Mouse (Mus musculus) megakaryocyte progenitor cell, adult 5-6 weeks (primary cell): ENCODE measurements around the gene Otulin. TPM values are rescaled to one million over a fixed set of nuclear protein-coding genes. Genes with fewer than 3 reads are reported as not detected.

Experiments
- ATAC-seq: replicated peaks from 2 replicates; pipeline ENCODE4 v1.8.0; 2016; ENCODE audit warnings: mild to moderate bottlenecking, moderate TSS enrichment, inconsistent platforms; ENCODE audit not compliant: poor library complexity
- total RNA-seq, 2 experiments: library from RNA; stranded (forward) in 1 of 2; stranded (reverse) in 1 of 2; fragments of 157-497, 149-512 nt in 1 of 2; fragments of 200-1000 nt in 1 of 2; gene quantifications; 2 replicates each; pipeline versions ENCODE4 v1.2.3 to v1.2.4; 2015 to 2017

Gene Otulin
- total RNA-seq, 2 experiments from 2014 or later = 35.4 to 72.0 TPM

DNA sequence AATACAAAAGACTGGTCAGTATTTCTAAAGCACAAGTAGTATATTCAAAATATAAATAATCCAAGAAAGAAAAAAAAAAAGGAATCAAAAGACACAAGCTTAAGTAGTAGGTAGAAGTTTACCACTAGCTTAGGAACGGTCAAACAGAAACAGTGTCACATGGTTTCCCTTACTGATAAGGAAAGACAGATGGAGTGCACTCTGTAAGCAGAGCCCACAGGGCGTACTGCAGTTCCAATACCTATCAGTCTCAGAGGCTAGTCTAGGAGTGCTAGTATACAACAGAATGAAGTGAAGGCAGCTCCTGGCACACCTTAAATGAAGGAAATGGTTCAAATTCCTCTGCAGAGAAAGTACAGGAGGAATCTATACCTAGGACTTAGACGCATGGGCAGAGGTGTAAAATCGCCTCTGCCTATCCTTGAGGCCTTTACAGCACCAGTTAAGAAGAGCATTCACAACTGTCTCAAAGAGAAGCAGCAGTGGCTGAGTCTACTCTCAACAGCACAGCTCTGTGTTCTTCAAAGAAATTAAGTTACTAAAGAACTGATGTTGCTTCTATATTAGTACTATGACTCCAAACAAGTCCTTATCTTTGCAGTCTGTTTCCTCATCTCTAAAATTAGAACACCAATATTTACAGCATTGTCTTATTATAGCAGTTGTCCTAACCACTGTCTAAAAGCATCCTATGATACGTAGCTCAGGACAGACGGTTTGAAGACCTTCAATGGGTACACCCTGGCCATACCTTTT is 11.5 kb downstream of the Otulin start:
- peak; percentile 79 for ATAC-seq

DNA sequence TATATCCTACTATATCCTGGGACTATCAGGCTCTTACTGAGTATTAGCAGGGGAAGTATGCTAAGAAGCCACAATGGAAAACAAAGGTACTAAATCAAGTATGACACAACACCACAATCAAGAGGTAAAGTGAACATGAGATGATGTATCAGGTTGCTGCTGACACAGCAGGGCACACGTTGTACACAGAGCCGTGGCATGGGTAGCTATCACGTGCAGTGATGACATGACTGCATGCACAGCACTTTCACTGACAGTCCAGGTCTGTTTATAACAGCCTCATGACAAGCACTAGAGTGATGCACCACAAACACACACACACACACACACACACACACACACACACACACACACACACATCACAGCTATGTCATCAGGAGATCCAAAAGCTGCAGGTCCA is 13.3 kb downstream of the Otulin start:
- no peak for ATAC-seq

DNA sequence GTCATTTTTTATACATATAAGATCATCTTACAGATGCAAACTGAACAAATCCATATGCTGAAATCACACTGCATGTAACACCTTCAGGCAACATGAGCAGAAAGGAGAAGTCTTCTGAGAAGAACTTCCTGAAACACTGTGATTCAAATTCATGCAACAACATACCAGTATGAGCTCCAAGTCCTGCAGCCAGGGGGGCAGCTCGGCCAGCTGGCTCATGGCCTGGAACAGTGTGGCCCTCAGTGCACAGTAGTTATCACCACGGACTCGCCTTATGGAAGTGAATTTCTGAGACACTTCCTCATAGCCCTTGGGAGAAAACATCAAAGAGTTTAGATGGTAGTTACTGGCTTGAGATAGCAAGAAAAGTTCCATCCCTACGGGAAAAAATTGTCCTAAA is 14.3 kb downstream of the Otulin start:
- peak; percentile 20; the same call in 1 of the 2 replicates for ATAC-seq

DNA sequence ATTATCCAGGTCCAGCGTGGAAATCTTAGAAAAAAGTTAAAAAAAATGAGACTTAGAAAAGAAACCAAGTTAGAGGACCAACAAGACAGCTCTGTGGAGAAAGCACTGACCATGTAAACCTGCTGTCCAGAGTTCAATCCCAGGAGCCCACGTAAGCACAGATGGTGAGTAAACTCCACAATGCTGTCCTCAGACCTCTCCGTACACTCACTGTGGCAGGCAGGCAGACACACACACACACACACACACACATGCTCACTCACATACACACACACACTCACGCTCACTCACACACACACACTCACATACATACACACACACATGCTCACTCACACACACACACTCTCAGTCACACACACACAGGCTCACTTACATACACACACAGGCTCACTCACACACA is 17.2 kb downstream of the Otulin start:
- no peak for ATAC-seq

DNA sequence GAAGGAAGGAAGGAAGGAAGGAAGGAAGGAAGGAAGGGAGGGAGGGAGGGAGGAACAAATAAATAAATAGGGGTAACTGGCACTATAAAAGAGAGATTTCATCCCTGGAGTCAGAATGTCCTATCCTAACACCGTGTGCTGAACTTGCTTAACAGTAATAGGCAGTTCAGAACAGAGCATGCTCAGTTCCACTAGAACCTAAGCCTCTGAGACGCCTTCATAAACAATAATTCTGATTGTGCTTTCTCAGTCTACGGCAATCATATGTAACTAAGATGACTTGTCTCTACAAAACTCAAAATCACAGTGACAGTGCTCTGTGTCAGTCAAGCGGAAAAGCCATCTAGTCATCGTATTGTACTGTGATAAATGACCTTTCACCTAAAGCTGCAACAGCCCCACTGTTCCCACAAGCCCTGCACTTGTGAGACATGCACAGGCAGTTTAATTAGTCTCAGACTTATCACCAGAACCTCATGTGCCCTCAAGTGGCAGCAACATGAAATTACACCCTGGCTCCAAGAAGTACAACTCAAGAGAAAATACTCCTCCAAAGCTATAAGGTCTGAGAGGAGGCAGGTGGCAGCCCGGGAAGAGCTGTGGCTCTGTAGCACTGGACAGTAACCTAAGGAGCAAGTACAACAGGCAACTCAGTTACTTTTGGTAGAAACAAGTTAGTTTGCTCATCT is 17.8 kb downstream of the Otulin start:
- peak; percentile 87 for ATAC-seq

DNA sequence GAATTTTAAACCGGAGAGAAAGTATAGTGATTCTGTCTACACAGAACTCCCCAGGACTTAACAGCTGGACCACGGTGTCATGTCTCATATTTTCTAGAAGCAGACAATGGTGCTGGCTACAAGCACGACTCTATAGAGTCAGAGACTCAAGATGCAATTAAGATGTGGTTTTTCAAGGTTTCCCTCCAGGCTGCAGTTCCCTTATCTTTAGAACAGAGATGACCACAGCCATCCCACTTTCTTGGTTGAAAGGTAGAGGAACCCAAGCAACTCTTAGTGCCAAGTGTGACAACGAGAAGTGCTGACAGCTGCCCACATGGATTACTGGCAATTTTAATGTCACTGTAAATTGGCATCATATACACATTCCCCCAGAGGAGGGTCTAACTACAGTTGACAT is 20.9 kb downstream of the Otulin start:
- ATAC-seq = peak; percentile 16; the same call in 1 of the 2 replicates

DNA sequence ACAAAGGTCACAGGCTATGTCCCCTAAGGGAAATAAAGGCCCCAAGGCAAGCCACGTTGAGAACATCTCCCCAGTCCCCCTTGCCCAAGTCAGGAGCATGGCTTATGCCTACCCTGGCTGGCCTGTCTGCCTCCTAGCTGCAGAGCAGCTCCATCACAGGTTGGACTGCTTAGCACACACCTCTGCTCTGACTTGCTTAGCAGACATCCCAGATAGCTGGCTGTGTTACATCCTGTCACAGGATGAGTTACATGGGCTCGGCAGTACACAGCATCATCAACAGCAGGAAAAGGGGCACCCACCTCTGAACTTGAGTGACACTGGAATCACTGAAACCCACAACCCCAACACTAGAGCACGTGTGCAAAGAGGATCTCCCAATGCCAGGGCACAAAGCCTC is 25.2 kb downstream of the Otulin start:
- no peak for ATAC-seq

DNA sequence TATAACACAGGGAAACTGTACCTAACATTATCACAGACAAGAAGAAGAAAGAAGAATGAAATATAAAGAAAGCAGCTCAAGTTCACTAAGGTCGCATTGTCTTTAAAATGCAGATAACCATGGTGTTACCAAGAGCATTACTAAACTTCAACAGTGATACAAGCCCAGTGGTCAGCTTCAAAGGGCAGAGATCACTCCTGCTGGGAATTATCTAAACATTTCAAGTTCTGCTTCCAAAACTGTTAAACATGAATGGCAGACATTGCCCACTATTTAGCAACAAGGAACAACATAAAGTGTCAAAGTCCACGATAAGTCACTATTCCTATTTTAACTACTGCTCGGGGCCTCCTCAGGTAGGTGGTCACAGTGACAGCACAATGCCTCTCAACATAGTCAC is 25.9 kb downstream of the Otulin start:
- no peak for ATAC-seq

DNA sequence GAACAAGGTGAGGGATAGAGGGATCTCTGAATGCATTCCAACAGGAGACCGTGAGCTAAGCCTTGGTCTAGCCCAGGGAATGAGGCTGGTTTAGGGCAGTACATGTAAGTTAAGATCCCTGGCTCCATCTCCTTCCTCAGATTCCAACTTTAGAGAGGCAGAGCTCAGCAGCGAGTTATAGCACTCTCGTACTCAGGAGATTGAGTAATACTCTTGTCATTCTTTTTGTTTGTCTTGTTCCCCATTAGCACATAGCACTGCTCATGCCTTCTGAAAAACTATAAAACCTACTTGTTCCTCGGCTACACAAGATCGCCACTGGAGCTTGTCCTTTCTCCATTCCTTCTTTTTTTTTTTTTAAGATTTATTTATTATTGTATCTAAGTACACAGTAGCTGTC is 30.0 kb downstream of the Otulin start:
- ATAC-seq = no peak

DNA sequence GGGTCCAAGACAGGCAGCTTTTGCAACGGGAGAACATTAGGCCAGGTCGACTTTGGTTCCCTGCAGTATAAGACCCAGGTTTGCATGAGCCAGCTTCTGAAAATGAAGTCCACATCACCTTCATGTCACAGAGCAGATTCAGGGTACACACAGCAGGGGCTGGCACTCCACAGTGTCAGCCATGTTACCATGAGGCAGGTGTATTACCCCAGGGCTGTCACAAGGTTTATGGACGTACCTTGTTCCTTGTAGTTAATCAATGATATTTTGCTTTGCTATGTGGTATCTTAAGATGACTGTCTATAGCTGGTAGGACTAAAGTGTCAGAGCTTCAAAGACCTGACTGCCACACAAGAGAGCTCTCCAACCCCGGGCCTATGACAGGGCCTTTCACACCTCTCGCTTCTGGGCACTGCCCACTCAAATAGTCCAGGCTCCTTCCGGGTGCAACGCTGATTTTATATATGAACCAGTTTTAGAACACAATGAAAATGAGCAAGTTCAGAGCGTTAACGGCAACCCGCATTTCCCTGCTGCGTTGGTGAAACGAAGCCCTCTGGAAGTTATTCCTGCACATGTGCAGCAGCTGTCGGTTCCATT is 31.6 kb downstream of the Otulin start:
- no peak for ATAC-seq

DNA sequence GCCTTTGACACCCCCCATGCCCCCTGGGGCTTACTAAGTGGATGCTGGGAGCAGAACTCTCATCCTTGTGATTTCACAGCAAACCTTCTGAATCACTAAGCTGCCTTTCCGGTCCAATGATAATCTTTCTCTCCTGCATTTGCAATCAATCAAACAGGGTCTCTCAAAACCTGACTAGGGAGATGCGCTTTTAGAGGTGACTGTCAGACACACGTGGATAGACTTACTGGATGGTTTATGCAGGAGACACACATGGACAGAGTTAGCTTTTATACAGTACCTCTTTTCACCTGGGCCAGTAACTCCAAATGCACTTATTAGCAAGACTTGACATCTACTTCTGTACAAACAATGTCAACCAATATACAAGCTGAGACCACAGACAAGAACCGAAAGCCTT is 33.0 kb downstream of the Otulin start:
- no peak for ATAC-seq

DNA sequence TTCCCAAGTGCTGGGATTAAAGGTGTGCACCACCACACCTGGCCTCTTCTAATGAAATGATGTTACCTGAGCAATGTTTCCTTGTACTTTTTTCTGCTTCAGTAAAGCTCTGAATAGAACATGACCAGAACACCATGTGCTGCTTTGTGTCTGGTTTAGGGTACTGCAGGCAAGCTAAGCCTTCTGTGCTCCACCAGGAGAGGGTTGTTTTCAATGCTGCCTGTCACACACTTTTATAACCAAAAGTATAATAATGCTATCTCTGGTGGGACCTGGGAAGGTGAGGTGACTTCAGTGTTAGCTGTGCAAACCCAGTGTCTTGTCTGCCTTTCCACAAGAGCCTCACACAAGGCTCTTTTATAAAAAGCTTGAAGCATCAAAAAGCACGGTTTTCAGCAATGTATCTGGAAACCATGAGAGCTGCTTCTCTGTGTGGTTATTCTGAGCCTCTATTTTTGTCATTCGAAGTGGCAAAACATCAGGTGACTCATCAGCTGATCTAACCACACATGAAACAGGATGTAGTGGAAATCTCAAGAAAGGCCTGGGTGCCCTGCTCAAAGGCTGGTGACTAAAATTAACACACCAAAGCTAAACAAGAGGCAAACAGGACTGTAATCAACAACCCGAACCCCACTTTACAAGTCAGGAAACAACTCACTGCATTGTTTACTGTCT is 33.9 kb downstream of the Otulin start:
- peak; percentile 75 for ATAC-seq

DNA sequence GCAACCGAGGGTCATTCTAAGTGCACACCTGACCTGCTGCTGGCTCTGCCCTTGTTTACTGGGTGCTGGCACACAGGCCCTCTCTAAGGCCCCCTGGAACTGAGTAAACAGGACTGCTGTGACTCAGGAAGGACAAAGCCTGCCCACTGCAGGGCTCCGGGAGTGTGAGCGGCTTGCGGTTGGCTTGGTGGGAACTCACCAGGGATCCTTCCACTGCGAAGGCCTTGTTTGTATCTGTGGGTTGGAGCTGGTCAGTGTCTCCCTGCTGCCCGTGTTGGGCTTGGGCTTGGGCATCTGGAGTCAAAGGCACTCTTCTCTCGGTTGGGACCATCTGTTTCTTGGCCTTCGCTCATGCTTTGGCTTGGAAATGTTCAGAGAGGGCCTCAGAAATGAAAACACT is 34.9 kb downstream of the Otulin start:
- ATAC-seq = no peak

DNA sequence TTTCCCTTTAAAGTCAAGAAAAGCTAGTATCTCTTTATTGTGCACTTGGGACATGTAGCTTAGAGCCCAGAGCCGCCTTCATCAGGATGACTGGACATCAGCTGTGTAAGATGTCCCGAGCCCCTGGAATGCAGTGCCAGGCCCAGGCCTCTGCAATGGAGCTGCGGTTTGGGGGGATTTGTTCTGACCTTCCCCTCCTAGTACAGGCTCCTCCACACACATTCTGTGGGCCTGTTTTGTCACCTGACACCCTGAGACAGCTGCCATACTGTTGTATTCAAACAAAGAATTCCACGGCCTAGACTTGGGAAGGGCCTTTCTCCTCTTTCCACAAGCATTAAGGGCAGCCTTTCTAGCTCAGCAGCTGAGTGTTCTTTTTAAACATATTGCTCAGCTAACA is 35.5 kb downstream of the Otulin start:
- ATAC-seq = no peak

DNA sequence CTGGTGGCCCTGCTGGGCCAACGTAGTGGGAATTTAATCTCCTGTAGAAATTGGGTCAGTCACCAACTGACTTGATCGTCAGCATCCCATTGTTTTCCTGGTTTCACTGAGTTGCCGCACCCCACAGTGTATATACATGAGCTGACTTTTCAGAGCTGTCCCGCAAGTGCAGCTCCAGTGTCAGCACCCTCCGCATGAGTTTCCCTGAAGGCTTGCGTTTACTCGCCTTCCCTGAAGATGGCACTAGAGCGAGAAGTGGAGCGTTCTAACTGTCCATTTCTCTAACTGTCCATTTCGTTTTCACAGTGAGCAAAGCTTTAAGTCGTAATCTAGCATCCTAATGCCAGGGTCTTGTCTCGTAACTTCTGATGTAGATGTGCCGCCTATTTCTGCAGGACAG is 36.8 kb downstream of the Otulin start:
- no peak for ATAC-seq

DNA sequence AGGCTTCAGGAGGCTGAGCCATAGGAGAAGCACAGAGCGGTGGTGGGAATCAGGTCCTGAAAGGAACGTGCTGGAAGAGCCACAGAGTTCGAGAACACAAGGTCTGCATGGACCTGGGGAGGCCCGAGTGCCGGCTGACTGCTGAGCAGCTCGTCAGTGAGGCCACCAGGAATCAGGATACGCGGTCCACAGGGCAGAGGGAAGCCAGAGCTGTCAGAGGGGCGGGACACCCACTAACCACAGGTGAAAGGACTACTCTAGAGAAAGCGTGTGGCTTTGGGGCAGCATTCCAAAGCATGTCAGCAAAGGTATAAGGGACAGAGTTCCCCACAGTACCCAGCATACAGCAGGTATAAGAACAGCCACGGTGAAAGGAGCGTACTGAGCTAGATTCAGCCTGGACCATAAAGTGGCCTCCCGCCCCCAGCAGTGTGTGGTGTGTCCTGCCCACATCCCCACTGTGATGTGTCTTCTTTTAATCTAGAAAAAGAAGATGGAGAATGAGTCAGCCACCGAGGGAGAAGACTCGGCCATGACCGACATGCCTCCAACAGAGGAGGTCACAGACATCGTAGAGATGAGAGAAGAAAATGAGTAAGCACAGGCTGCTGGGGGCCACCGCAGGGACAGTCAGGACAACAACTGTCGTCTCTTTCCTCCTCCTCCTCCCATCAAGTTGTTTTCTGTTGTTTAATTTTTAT is 37.7 kb downstream of the Otulin start:
- ATAC-seq = no peak

DNA sequence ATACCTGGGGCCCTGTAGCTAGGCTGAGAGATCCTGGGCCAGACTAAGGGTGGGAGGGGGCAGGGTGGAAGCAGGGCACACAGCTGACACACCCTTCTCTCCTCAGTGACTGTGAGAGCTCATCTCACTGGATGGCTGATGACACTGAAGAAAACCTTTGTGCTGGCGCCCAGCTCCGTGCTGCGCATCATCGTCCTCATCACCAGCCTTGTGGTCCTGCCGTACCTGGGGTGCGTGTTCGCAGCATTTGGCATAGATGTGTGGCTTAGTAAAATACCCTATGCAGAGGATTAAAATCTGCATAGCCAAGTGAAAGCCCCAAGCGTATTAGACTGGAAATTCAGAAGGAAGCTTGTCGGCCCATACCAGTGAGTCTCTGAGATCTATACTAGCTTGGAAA is 39.7 kb downstream of the Otulin start:
- no peak for ATAC-seq

DNA sequence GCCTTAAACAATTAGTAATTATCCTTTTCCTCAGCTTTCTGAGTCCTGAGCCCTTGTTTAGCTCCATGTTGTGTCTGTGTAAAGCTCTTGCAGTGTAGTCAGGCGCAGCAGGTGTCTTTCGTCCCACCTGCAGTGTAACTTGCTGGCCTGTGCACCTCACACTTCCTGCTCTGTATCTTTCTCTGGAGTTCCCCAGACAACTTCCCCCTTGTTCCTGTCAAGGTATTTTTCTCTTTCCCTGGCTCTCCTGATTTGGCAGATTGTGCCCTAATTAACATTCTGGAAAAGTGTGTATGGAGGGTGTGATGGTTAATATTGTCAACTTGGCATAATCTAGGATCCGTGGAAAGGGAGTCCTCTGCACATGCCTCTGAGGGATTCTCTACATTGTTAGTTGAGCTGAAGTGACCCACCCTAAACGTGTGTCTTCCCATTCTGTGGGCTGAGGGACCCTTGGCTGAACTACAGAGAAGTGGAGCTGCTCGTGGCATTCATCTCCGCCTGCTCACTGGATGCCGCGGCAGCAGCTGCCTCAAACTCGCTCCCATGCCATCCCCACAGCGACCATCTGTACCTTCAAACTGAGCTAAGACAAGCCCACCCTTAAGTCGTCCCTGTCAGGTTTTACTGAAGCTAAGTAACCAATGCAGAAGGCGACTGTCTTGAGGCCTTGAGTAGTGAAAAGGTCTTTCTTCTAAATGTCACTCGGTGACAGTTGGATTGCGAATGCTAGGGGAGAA is 42.2 kb downstream of the Otulin start:
- no peak for ATAC-seq

DNA sequence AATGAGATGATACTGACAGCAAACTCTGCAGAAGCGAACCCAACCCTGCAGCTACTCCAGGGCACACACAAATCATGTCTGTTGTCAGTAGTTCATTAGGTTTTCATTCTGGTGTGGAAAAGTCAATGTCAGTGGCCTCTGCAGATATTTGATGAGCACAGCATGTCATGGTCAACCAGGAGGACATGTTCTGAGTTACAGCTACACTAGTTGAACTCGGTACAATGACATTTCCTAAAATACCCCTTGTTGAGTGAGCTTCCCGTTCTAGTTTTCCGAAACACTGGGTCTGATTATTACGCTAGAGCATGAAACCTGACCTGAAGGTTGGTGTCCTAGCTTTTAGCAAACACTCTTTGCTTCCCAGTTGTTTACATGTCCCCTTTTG is 44.4 kb downstream of the Otulin start:
- no peak for ATAC-seq

DNA sequence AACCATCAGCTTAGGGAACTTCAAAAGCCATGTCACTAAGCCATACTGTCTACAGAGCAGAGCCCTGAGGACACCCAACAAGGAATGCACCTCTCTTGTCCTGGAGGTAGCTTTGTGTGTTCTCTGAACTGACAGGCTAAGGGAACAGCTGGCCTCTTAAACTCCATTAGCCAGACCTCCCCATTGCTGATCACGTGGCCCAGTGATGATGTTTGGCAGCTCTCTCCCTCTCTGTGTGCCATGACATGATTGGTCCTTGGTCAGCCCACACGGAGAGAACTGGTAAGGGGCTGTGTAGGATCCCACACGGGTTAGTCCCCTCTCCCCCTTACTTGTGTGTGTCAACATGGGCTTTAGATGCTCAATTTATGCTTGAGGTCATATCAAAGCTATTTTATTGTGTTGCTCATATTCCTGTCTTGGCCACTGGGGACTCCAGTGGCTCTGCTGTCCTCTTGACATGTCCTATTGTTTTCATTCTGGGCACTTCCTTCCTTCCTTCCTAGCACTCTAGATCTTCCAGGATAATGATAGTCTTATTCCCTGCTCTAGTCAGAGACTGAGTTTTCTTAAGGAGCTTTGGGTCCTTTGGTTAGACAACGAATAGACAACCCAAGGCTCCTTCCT is 44.9 kb downstream of the Otulin start:
- ATAC-seq = no peak
